Mouse (Mus musculus) ES-Bruce4 (cell line): ENCODE results near the gene Usp46. TPM values are rescaled to one million over a fixed set of nuclear protein-coding genes. Genes with fewer than 3 reads are reported as not detected.
A peak's percentile ranks its signal among the peaks of the same experiment; 100 is the strongest.

ENCODE experiments used
- H3K27ac ChIP-seq: 2 replicates; pipeline ENCODE4 v1.5.1; 2012; ENCODE audit warnings: low read length, inconsistent platforms; ENCODE audit not compliant: insufficient read depth
- H3K27me3 ChIP-seq: 2 replicates; pipeline ENCODE4 v1.6.1; 2012; ENCODE audit warnings: mild to moderate bottlenecking, low read length, inconsistent platforms; ENCODE audit not compliant: control insufficient read depth, poor library complexity, insufficient read depth, severe bottlenecking
- H3K36me3 ChIP-seq: 2 replicates; pipeline ENCODE4 v1.6.1; 2012; ENCODE audit warnings: inconsistent platforms, mild to moderate bottlenecking, low read length, moderate library complexity; ENCODE audit not compliant: control insufficient read depth, poor library complexity, insufficient read depth, severe bottlenecking
- H3K4me1 ChIP-seq: one replicate; pipeline ENCODE4 v1.8.1; 2011; ENCODE audit warnings: low read length; ENCODE audit not compliant: control insufficient read depth, insufficient read depth
- H3K4me3 ChIP-seq: 2 replicates; pipeline ENCODE4 v1.5.1; 2011; ENCODE audit warnings: low read depth, mild to moderate bottlenecking, low read length
- H3K9ac ChIP-seq: 2 replicates; pipeline ENCODE4 v1.6.1; 2012; ENCODE audit warnings: low read depth, mild to moderate bottlenecking, inconsistent platforms; ENCODE audit not compliant: poor library complexity, severe bottlenecking
- H3K9me3 ChIP-seq: replicated peaks from 2 replicates; pipeline ENCODE4 v1.6.1; 2012; ENCODE audit warnings: mild to moderate bottlenecking, low read length, inconsistent platforms; ENCODE audit not compliant: control insufficient read depth, poor library complexity, insufficient read depth, severe bottlenecking
- CTCF ChIP-seq: IDR thresholded peaks from one replicate; pipeline ENCODE4 v1.8.1; 2011; ENCODE audit warnings: low read depth, low read length
- EP300 ChIP-seq: IDR thresholded peaks from 2 replicates; pipeline ENCODE4 v1.6.1; 2011; ENCODE audit warnings: low read depth, low read length; ENCODE audit not compliant: insufficient read depth
- POLR2A ChIP-seq: IDR thresholded peaks from one replicate; pipeline ENCODE4 v1.8.1; 2011; ENCODE audit warnings: low read length; ENCODE audit not compliant: insufficient read depth
- polyA plus RNA-seq: library from polyadenylated mRNA; stranded (reverse); fragments of >200 nt; gene quantifications from 2 replicates; pipeline ENCODE4 v1.2.4, GENCODE M21; 2011; ENCODE audit warnings: low read depth; ENCODE audit not compliant: missing spikeins, insufficient read depth, insufficient read length

Usp46 gene
- polyA plus RNA-seq, 1 experiment, result 52.4 TPM

DNA sequence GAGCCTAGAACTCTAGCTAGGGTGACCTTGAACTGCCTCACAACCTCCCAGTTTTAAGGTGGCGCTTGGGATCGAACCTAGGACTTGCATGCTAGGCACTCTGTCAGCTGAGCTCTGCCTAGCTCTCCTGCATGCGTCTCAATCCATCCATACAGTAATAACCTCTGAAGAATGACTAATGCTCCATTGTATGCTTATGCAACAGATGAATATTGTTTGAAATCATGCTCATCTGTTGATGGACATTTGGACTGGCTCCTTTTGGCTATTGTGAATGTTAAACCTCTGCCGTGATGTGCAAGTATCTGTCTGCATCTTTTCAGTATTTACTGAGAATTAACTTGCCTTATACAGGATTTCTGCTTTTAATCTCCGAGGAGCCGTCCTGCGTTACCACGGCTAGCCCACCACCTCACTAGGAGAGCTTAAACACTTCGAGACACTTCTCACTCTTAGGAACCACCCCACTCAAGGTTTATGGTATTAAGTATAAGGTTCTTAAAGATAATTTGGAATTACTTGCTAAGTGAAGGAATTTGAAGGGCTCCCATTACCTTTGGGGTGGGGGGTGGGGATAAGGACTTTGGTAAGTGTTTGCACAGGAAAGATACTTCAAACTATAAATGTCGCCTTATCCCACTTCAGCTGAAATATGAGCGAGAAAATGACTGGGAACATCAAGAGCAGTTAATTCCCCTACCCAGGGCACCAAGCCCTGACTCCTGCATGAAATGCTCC is 29.1 kb upstream of the Usp46 start:
- Histone ChIP-seq H3K27ac (no peak overlapping the region), H3K4me3 (no peak overlapping the region), H3K4me1 (peaks cover 1% of the 10 kb centered on the region), H3K36me3 (peaks cover 37% of the 10 kb centered on the region), H3K9me3 (no peaks in the 10 kb centered on the region), H3K27me3 (no peaks in the 10 kb centered on the region), H3K9ac (no peak overlapping the region)
- TF ChIP-seq EP300 (no peak), CTCF (no peak), POLR2A (no peak)

- Histone ChIP-seq H3K36me3 (peaks cover 37% of the 10 kb centered on the region), H3K27ac (peak overlapping the region; percentile 74), H3K4me3 (no peak overlapping the region)
Observed at GRCm38 (mm10) chr5:74096060-74096459, 27.8 kb upstream of the Usp46 start.

GRCm38 (mm10) chr5:74095611-74096010 is 27.4 kb upstream of the Usp46 start:
- H3K36me3 ChIP-seq, result peaks cover 37% of the 10 kb centered on the region
- no peaks in the 10 kb centered on the region for H3K27me3 ChIP-seq
- H3K9me3 ChIP-seq, result no peaks in the 10 kb centered on the region
- peaks cover 1% of the 10 kb centered on the region for H3K4me1 ChIP-seq
- no peak overlapping the region for H3K4me3 ChIP-seq
- peak overlapping the region; percentile 74; the same call in 1 of the 2 replicates for H3K27ac ChIP-seq
- TF ChIP-seq EP300, result no peak
- TF ChIP-seq CTCF, result no peak
- no peak for TF ChIP-seq POLR2A
- peak overlapping the region; percentile 83 for H3K9ac ChIP-seq

More at GRCm38 (mm10) chr5:74096060-74096459, 27.8 kb upstream of the Usp46 start:
- H3K4me1 ChIP-seq, result peaks cover 1% of the 10 kb centered on the region
- no peaks in the 10 kb centered on the region for H3K27me3 ChIP-seq
- H3K9ac ChIP-seq, result peak overlapping the region; percentile 41; the same call in 1 of the 2 replicates
- TF ChIP-seq EP300 (no peak), CTCF (no peak), POLR2A (no peak)
- H3K9me3 ChIP-seq, result no peaks in the 10 kb centered on the region

DNA sequence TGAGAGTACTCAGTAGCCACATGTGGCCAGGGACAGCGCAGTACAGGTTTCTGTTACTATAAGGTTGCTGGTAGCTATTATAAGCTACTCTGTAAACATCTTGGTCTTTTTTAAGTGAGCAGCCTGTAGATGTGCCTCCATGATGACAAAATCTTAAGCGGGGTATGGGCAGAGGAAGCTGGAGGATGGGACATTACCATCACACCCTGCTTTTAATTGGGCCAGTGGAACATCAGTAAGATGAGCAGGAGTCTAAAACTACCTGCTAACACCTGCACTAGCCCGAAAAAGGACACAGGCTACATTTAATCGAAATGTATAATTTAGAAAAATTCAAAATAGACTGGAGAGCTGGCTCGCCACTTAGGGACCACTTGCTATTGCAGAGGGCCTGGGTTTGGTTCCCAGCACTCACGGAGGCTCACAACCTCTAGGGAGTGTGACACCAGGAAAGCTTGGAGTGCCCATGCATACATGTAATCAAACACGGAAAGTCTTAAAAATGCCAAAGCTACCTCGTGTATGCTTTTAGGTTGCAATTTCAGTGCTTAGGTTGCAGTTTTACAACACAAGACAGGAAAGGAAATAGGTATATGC is 26.7 kb upstream of the Usp46 start:
- TF ChIP-seq CTCF (no peak), POLR2A (no peak), EP300 (no peak)
- H3K36me3 ChIP-seq, result peaks cover 37% of the 10 kb centered on the region

DNA sequence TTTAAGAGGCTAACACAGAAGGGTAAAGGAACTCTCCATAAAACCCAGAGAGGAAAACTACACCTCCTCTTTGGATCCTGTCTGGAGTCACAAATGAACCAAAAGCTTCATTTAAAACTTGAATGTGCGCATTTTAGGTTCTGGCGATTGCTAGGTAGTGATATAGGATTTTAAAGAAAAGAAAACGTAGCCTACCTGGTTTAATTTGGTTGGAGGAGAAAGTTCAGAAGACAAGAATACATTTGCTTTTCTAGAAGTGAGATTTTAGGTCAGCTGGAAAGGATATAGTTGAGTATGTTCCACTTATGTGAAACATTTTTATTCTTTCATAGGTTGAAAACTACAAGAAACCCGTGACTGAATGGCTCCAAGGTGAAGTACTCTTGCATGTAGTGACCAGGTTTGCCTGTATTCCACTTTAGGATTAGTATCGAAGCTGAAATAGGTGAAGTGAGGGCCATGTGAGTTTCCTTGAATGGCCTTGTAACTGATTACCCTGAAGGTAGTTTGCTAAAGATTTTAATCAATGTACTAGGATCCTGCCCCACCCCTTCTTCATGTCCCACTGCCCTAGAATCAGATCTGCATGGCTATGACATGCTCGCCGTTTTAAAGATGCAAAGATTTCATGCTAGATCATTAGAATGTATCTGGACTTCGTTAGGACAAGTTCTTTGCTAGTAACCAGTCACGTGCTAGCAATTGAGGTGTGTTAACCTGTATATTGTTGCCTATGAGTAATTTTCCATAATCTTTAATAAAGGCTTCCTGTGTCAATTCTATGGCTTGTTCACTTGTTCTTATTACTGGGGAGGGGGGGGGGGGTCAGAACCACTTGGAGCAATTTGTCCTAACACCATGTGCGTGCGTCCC is 25.6 kb upstream of the Usp46 start:
- Histone ChIP-seq H3K27ac (peak overlapping the region; percentile 87), H3K36me3 (peaks cover 37% of the 10 kb centered on the region), H3K27me3 (no peaks in the 10 kb centered on the region), H3K4me1 (peaks cover 1% of the 10 kb centered on the region), H3K4me3 (peak overlapping the region; percentile 85), H3K9me3 (no peaks in the 10 kb centered on the region), H3K9ac (peak overlapping the region; percentile 83)
- no peak for TF ChIP-seq EP300
- TF ChIP-seq POLR2A, result no peak
- TF ChIP-seq CTCF, result no peak

More for the DNA sequence above, 26.7 kb upstream of the Usp46 start:
- Histone ChIP-seq H3K27me3 (no peaks in the 10 kb centered on the region), H3K27ac (peak overlapping the region; percentile 85), H3K4me1 (peaks cover 1% of the 10 kb centered on the region), H3K9me3 (no peaks in the 10 kb centered on the region), H3K4me3 (peak overlapping the region; percentile 52), H3K9ac (peak overlapping the region; percentile 83)
